Mouse (Mus musculus): ENCODE data around the gene Lamtor4.

DNA sequence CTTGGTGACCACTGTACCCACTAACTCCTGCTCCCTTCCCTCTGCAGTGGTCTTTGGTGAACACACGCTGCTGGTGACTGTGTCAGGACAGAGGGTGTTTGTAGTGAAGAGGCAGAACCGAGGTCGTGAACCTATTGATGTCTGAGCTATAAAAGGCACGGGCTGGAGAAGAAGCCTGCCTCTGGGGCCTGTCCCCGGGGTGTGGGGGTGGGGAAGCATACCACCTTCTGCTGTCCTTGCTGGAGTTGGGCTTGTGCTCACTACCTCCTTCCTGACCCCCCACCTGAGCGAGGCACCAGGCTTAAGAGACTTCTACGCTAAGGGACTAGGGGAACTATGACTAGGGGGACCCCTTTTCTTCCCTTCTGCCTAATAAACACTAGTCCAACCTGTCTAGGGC is 3.7 kb downstream of the Lamtor4 start:
- TF ChIP-seq CTCF (IDR thresholded peaks at IDR 0.05; ENCODE audit: low read depth, low read length) (no peak), EP300 (IDR thresholded peaks at IDR 0.05; ENCODE audit: insufficient read depth, low read depth, low read length) (no peak), POLR2A (IDR thresholded peaks at IDR 0.05; ENCODE audit: insufficient read depth, low read length) (no peak)

All from ES-Bruce4 (cell line).